Mouse (Mus musculus): ENCODE measurements around the gene Rnf220.

Rnf220 gene

GRCm38 (mm10) chr4:117341282-117341681, 155.6 kb downstream of the Rnf220 start:
- no peak for DNase-seq (ENCODE audit: low spot score in 2 of 2)

- DNase-seq (ENCODE audit: low spot score in 2 of 2), result no peak
These were observed 157.1 kb downstream of the Rnf220 start for GRCm38 (mm10) chr4:117339796-117340195.

- DNase-seq (ENCODE audit: low spot score in 2 of 2), result no peak
These were observed 165.9 kb downstream of the Rnf220 start for GRCm38 (mm10) chr4:117330836-117331475.

GRCm38 (mm10) chr4:117330132-117330531, 166.7 kb downstream of the Rnf220 start:
- DNase-seq (ENCODE audit: low spot score in 2 of 2), result no peak

GRCm38 (mm10) chr4:117326915-117327314, 169.9 kb downstream of the Rnf220 start:
- DNase-seq (ENCODE audit: low spot score in 2 of 2), result no peak

- no peak for DNase-seq (ENCODE audit: low spot score in 2 of 2)
These were observed 171.8 kb downstream of the Rnf220 start for GRCm38 (mm10) chr4:117325076-117325475.

- DNase-seq (ENCODE audit: low spot score in 2 of 2), result peak; percentile 14 to 19
These were observed 173.1 kb downstream of the Rnf220 start for GRCm38 (mm10) chr4:117323515-117324344.

- no peak for DNase-seq (ENCODE audit: low spot score in 2 of 2)
These were observed 175.8 kb downstream of the Rnf220 start for GRCm38 (mm10) chr4:117321011-117321410.

GRCm38 (mm10) chr4:117318508-117318907, 178.3 kb downstream of the Rnf220 start:
- DNase-seq (ENCODE audit: low spot score in 2 of 2), result no peak

GRCm38 (mm10) chr4:117317701-117318190, 179.1 kb downstream of the Rnf220 start:
- DNase-seq (ENCODE audit: low spot score in 2 of 2), result no peak

GRCm38 (mm10) chr4:117316800-117317199, 180.1 kb downstream of the Rnf220 start:
- DNase-seq (ENCODE audit: low spot score in 2 of 2), result no peak

- DNase-seq (ENCODE audit: low spot score in 2 of 2), result no peak
These were observed 181.9 kb downstream of the Rnf220 start for GRCm38 (mm10) chr4:117314849-117315500.

- DNase-seq (ENCODE audit: low spot score in 2 of 2), result no peak
These were observed 183.8 kb downstream of the Rnf220 start for GRCm38 (mm10) chr4:117313085-117313424.

- DNase-seq (ENCODE audit: low spot score in 2 of 2), result peak; percentile 34 to 55
These were observed 184.3 kb downstream of the Rnf220 start for GRCm38 (mm10) chr4:117312416-117313084.

- no peak for DNase-seq (ENCODE audit: low spot score in 2 of 2)
These were observed 185.0 kb downstream of the Rnf220 start for GRCm38 (mm10) chr4:117311891-117312290.

GRCm38 (mm10) chr4:117309427-117309826, 187.4 kb downstream of the Rnf220 start:
- no peak for DNase-seq (ENCODE audit: low spot score in 2 of 2)

GRCm38 (mm10) chr4:117307270-117307669, 189.6 kb downstream of the Rnf220 start:
- no peak for DNase-seq (ENCODE audit: low spot score in 2 of 2)

GRCm38 (mm10) chr4:117305461-117305860, 191.4 kb downstream of the Rnf220 start:
- DNase-seq (ENCODE audit: low spot score in 2 of 2), result no peak

GRCm38 (mm10) chr4:117304239-117305025, 192.4 kb downstream of the Rnf220 start:
- DNase-seq (ENCODE audit: low spot score in 2 of 2), result no peak

GRCm38 (mm10) chr4:117303581-117304238, 193.1 kb downstream of the Rnf220 start:
- DNase-seq (ENCODE audit: low spot score in 2 of 2), result no peak

All from spleen, postnatal 36 days (tissue).